Mouse (Mus musculus): ENCODE data around the gene Krtap28-13.

Gene Krtap28-13

GRCm38 (mm10) chr1:83060643-83061042, at the start of gene Krtap28-13:
TSS of gene Krtap28-13 (plus strand) at chr1:83060930.
- no peak for DNase-seq

DNA sequence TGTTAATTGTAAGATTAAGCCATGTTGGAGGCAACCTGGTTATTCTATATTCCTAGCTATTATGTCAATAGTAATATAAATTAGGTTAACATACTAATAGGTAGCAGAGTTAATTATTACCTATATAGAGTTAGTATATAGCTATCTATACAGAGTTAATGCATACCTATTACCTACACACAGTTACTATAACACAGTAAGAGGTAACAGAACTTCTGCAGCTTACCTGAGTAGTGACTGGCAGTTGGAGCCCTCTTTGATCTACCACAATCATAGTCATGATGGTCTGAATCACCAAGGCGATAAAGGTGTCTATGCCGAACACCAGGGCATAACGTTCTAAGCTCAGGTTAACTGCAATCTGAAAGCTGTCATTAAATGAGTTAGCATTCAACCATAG, 46.3 kb upstream of the Krtap28-13 start:
- DNase-seq: no peak

- DNase-seq: no peak
Observed at GRCm38 (mm10) chr1:83015329-83015879, 45.3 kb upstream of the Krtap28-13 start.

DNA sequence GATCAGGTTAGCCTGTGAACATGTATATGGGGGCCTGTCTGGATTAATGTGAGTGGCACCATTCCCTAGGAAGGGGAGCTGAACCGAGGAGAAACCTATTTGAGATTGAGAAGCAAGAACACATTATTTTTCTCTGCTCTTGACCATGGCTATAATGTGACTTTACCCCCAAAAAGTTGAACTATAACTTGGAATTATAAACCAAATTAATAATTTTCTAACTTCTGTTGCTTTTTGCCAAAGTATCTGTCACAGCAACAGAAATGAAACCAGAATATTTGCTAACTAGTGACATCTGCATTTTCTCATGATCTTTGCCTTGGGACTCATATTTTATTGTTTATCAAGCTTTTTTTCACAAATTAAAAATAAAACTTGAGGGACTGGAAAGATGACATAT, 44.2 kb upstream of the Krtap28-13 start:
- DNase-seq: no peak

DNA sequence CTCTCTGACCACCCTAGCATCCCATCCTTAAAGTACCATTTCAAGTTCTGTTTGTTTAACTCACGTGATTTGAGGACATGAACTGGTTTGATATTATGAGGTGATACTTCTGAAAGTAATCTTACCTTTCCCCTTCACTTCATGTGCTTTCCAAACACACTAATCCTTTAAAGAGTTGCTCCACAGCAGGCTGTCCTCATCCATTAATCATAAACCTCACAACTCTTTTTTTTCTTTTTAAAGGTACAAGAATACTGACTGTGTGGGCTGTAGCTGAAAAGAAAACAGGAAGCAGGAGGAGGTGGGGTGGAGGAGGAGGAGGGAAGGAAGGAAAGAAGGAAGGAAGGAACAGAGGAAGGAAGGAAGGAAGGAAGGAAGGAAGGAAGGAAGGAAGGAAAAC, 28.8 kb upstream of the Krtap28-13 start:
- DNase-seq: no peak

GRCm38 (mm10) chr1:83032508-83032907, 28.2 kb upstream of the Krtap28-13 start:
- peak; percentile 36 to 64 for DNase-seq

DNA sequence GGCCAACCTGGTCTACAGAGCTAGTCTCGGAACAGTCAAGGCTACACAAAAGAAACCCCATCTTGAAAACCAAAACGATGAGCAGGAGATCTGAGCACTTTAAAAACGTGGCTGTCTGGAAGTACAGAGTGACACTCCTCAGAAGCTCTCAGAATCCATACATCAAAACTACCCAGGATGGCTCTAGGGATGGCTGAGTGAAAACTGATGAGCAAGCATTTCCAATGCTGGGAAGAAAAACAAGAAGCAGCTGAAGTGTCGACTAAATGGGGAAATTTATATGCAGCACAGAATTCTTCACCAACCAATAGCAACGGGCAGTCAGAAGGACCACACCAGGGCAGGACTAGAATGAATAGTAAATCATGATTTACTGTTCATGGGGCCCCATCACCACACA, 26.2 kb upstream of the Krtap28-13 start:
- DNase-seq: no peak

GRCm38 (mm10) chr1:83036892-83037667, 23.6 kb upstream of the Krtap28-13 start:
- no peak for DNase-seq

DNA sequence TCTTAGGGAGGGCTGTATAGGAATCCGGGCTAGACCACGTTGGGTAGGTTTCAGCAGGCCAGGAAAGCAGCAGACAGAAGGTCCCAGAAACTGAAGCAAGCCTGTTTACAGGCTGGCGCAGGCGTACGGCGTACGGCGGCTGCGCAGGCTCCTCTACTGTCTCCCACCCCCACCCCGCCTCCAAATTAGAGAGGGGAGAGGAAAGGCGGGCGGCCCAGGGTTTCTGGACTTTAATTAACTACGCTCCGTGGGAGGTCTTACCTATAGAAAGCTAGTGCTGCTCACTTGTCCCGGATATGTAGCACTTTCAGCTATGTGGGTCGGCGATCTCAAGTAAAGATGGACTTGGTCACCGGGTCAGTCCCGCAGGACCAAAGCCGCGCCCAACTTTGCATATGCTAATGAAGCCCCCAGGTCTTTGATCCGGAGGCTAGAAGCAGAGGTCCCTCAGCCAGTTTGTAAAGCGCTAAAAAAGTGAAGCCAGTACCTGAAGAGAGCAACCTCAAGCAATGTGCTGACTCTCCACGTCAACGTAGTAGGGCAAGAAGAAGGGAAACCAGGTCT, 22.5 kb upstream of the Krtap28-13 start, which contains the start of gene Slc19a3:
TSS of gene Slc19a3 (minus strand) at position 340 of the 564 bp plus-strand sequence.
- DNase-seq: peak; percentile 25 to 40

DNA sequence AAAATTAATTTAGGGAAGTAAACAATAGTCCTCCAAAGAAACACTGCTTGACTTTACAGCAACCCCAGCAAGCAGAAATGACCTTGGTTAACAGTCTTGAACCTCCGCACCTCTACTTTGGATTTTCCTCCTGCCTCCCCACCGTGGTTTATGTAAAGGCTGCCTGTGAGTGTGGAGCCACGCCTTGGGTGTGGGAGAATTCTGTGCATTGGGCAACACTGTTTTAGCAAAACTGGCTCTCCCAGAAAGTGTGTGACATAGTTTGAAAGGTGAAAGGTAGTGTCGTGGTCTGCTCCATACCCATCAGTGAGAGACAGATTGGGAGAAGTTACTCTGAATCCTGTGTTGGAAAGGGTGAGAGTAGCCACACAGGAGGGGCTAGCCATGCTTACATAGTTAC, 21.6 kb upstream of the Krtap28-13 start:
- peak; percentile 29 to 52 for DNase-seq

DNA sequence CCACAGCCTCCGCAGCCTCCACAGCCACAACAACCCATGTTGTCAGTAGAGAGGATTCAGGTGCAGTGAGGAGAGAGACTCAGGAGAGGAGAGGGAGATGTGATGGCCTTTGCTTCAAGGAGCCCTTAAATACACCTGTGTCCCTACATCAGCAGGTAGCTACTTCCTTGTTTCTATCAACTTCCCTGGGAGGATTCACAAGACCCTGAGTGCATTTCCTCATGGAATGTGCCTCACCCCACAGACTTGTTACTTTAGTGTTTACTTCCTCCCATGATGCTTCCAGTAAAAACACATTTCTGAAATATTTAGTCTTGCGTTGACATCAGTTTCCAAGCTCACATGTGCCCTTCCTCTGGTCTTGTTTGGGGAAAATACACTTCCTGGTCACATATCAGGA, 18.4 kb upstream of the Krtap28-13 start, which contains the start of gene Krtap28-10:
TSS of gene Krtap28-10 (minus strand) at position 101 of the 400 bp plus-strand sequence.
- DNase-seq: no peak

GRCm38 (mm10) chr1:83044882-83045427, 15.8 kb upstream of the Krtap28-13 start, which contains the start of gene Gm47969:
TSS of gene Gm47969 (plus strand) at chr1:83044932.
- DNase-seq: peak; percentile 59 to 68

GRCm38 (mm10) chr1:83058481-83058880, 2.2 kb upstream of the Krtap28-13 start:
- DNase-seq: no peak

DNA sequence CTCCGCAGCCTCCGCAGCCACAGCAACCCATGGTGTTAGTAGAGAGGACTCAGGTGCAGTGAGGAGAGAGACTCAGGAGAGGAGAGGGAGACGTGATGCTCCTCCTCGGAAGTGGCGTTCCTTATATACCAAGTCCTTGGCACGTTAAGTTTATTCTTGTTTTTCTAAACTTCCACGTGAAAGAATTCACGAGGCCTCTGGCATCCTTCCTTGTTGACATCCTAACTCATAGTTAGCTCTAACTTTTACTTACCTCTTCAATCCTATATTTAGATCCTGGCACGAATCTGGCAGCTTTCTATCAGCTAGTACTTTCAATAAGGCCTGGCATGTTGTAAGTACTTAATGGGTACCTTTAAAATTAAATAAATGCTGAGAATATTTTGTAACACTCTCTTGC, 1.5 kb upstream of the Krtap28-13 start, which contains the start of gene A030005K14Rik:
TSS of gene A030005K14Rik (minus strand) at position 101 of the 400 bp plus-strand sequence.
- no peak for DNase-seq

GRCm38 (mm10) chr1:83064851-83065250, 4.1 kb downstream of the Krtap28-13 start:
- DNase-seq: no peak

GRCm38 (mm10) chr1:83066577-83066976, 5.8 kb downstream of the Krtap28-13 start:
- no peak for DNase-seq

DNA sequence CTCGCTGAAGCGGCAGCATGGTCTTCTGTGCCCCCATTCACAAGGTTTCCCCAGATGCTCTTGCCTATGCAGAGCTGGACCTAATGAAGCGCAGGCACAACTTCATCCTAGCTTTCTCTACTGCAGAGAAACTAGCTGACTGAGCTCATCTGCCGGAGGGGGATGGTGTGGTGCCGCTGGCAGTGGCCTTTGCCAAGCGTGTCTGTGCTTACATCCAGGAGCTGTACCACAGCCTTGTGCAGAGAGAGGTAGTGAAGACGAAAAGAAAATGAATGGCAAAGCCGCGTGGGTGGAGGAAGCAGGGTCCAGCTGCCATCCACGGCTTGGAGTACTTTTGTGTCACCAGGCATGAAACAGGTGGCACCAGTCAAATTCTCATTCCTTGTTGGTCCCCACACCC, 6.5 kb downstream of the Krtap28-13 start:
- no peak for DNase-seq

- no peak for DNase-seq
Observed at GRCm38 (mm10) chr1:83075526-83076189, 14.9 kb downstream of the Krtap28-13 start.

DNA sequence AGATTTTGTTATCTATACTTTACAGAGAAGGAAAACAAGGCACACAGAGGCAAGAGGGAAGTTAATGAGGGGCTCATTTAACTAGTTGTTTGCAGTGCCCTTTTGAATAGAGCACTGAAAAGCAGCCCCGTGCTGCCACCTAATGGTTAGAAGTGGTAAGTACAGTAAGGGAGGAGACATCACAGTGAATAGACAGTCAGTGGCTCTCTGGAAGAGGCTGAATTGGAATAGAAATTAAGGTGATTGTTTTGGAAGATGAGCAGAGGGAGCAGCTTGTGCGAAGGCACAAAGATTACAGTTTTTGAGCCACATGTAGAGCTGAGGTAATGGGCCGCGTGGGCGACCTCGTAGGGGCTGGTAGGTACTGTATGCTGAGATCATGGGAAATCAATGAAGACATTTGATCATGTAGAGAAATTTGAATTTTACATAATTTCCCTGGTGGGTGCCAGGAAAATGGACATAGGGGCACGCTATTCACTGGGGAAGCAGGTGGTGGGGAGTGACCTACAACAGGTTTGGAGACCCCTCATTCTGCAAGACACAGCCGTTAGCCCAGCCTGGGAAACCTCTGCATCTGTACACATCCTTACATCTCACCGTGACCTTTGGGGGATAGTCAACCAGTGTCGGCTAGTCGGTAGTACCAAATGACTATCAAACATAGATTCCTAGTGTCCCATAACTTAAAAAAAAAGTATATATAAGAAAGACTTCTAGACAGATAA, 15.6 kb downstream of the Krtap28-13 start:
- no peak for DNase-seq

DNA sequence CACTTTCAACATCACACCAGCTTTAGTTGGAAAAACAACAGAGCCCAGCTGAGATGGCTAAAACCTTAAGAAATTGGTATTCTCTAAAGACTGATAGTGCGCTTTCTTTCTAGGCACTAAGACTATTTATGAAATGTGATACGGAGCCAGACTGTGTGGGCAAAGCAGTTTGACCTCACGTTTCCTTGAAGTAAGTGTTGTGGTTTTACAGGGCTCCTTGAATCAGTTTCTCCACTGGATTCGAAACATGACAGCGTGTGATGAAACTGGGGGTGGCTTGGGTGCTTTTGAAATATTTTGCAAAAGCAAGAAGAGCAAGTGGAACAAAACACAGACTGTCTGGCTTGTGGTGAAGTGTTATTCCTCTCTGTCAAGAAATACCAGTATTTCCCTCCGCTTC, 16.3 kb downstream of the Krtap28-13 start:
- DNase-seq: no peak

GRCm38 (mm10) chr1:83084790-83085189, 24.1 kb downstream of the Krtap28-13 start:
- DNase-seq: no peak

- DNase-seq: no peak
Observed at GRCm38 (mm10) chr1:83091268-83091667, 30.5 kb downstream of the Krtap28-13 start.
